Mouse (Mus musculus): ENCODE measurements at regions not wholly inside any gene's neighbourhood (a gene's known extent, or its start where the extent isn't known, plus 50 kb on each side); places are given as distances from the start of the nearest gene placed in this dataset.

- Histone ChIP-seq H3K4me3 (ENCODE audit: control insufficient read depth in 1 of 2, insufficient read depth in 1 of 2, low read depth in 2 of 2, low read length in 2 of 2) (no peak overlapping the region), H3K4me1 (ENCODE audit: control insufficient read depth in 1 of 2, insufficient read depth in 2 of 2, low read length in 2 of 2) (no peaks in the 10 kb centered on the region; a peak in 1 of 4 replicates), H3K27me3 (ENCODE audit: control insufficient read depth in 1 of 2, insufficient read depth in 2 of 2, low read length in 2 of 2) (peaks cover 0 to 1% of the 10 kb centered on the region in 2 experiments; a peak in 2 of 4 replicates), H3K79me2 (ENCODE audit: control insufficient read depth, insufficient read depth, low read length, poor library complexity) (no peaks in the 10 kb centered on the region), H3K9ac (ENCODE audit: control insufficient read depth, low read depth, low read length, poor library complexity, severe bottlenecking) (no peak overlapping the region), H3K36me3 (ENCODE audit: control insufficient read depth in 1 of 2, insufficient read depth in 2 of 2, low read length in 2 of 2) (no peaks in the 10 kb centered on the region), H3K27ac (ENCODE audit: control insufficient read depth, low read depth, low read length) (no peak overlapping the region), H3K9me3 (replicated peaks; ENCODE audit: insufficient read depth, low read length) (no peaks in the 10 kb centered on the region)
- TF ChIP-seq ZC3H11A (IDR thresholded peaks at IDR 0.05; ENCODE audit: low read depth, low read length) (no peak), NELFE (IDR thresholded peaks at IDR 0.05; ENCODE audit: low read depth, low read length) (no peak), MAX (IDR thresholded peaks at IDR 0.05; ENCODE audit: low read length) (no peak), GATA1 (IDR thresholded peaks at IDR 0.05; ENCODE audit: low read depth, low read length) (no peak), ETS1 (IDR thresholded peaks at IDR 0.05; ENCODE audit: low read depth, low read length) (no peak), USF2 (IDR thresholded peaks at IDR 0.05; ENCODE audit: borderline replicate concordance in 1 of 2, insufficient read depth in 1 of 2, low read depth in 1 of 2, low read length in 2 of 2) (no peak), RAD21 (IDR thresholded peaks at IDR 0.05; ENCODE audit: low read depth, low read length) (no peak), TBP (IDR thresholded peaks at IDR 0.05; ENCODE audit: low read depth, low read length) (no peak)
- no peak for DNase-seq (ENCODE audit: low read depth, low spot score)
These were observed 151.8 kb upstream of the Noct start for GRCm38 (mm10) chr3:51072417-51072816.

- no peaks in the 10 kb centered on the region for H3K36me3 ChIP-seq (ENCODE audit: control insufficient read depth in 1 of 2, insufficient read depth in 2 of 2, low read length in 2 of 2)
- no peak for DNase-seq (ENCODE audit: low read depth, low spot score)
- H3K9me3 ChIP-seq (replicated peaks; ENCODE audit: insufficient read depth, low read length), result no peaks in the 10 kb centered on the region
- H3K9ac ChIP-seq (ENCODE audit: control insufficient read depth, low read depth, low read length, poor library complexity, severe bottlenecking), result no peak overlapping the region
- no peak overlapping the region for H3K27ac ChIP-seq (ENCODE audit: control insufficient read depth, low read depth, low read length)
- no peak overlapping the region for H3K4me3 ChIP-seq (ENCODE audit: control insufficient read depth in 1 of 2, insufficient read depth in 1 of 2, low read depth in 2 of 2, low read length in 2 of 2)
- H3K4me1 ChIP-seq (ENCODE audit: control insufficient read depth in 1 of 2, insufficient read depth in 2 of 2, low read length in 2 of 2), result no peaks in the 10 kb centered on the region
- H3K79me2 ChIP-seq (ENCODE audit: control insufficient read depth, insufficient read depth, low read length, poor library complexity), result no peaks in the 10 kb centered on the region
- no peak for TF ChIP-seq USF1 (IDR thresholded peaks at IDR 0.05; ENCODE audit: low read depth, low read length)
- TF ChIP-seq TAL1 (IDR thresholded peaks at IDR 0.05; ENCODE audit: low read length), result no peak
- TF ChIP-seq JUND (IDR thresholded peaks at IDR 0.05; ENCODE audit: low read depth, low read length), result no peak
- no peak for TF ChIP-seq ZMIZ1 (IDR thresholded peaks at IDR 0.05; ENCODE audit: low read depth, low read length)
- TF ChIP-seq KAT2A (conservative IDR thresholded peaks at IDR 0.05; ENCODE audit: low read depth, low read length), result no peak
- TF ChIP-seq MAFK (IDR thresholded peaks at IDR 0.05; ENCODE audit: borderline replicate concordance, low read depth, low read length), result no peak
- no peak for TF ChIP-seq SMC3 (IDR thresholded peaks at IDR 0.05; ENCODE audit: low read depth, low read length)
- TF ChIP-seq GATA1 (IDR thresholded peaks at IDR 0.05; ENCODE audit: low read depth, low read length), result no peak
- no peak for TF ChIP-seq USF2 (IDR thresholded peaks at IDR 0.05; ENCODE audit: borderline replicate concordance in 1 of 2, insufficient read depth in 1 of 2, low read depth in 1 of 2, low read length in 2 of 2)
- no peak for TF ChIP-seq ETS1 (IDR thresholded peaks at IDR 0.05; ENCODE audit: low read depth, low read length)
- no peak for TF ChIP-seq SIN3A (IDR thresholded peaks at IDR 0.05; ENCODE audit: low read length)
- TF ChIP-seq ZC3H11A (IDR thresholded peaks at IDR 0.05; ENCODE audit: low read depth, low read length), result no peak
- TF ChIP-seq GABPA (IDR thresholded peaks at IDR 0.05; ENCODE audit: low read depth, low read length), result no peak
- no peak for TF ChIP-seq TBP (IDR thresholded peaks at IDR 0.05; ENCODE audit: low read depth, low read length)
- TF ChIP-seq RCOR1 (IDR thresholded peaks at IDR 0.05; ENCODE audit: low read depth, low read length), result no peak
- no peak for TF ChIP-seq POLR2AphosphoS5 (IDR thresholded peaks at IDR 0.05; ENCODE audit: borderline replicate concordance, low read depth, low read length)
- no peak for TF ChIP-seq HCFC1 (IDR thresholded peaks at IDR 0.05; ENCODE audit: low read depth, low read length)
- TF ChIP-seq E2F4 (IDR thresholded peaks at IDR 0.05; ENCODE audit: borderline replicate concordance, low read depth, low read length), result no peak
- peaks cover 0 to 1% of the 10 kb centered on the region in 2 experiments; a peak in 2 of 4 replicates for H3K27me3 ChIP-seq (ENCODE audit: control insufficient read depth in 1 of 2, insufficient read depth in 2 of 2, low read length in 2 of 2)
These were observed 151.1 kb upstream of the Noct start for GRCm38 (mm10) chr3:51073003-51073679.

All from MEL (cell line).